Mouse (Mus musculus) liver, embryonic 12.5 days (tissue): ENCODE results near the gene C730034F03Rik. TPM values are rescaled to one million over a fixed set of nuclear protein-coding genes. Genes with fewer than 3 reads are reported as not detected.
"Not testable (repeated sequence)": the region's sequence is repeated elsewhere in the genome, so short reads cannot be mapped to it uniquely, and the experiment has no call there.

Experiments used
- ATAC-seq: fragments of 200-750 bp; cut with Nextera tagmentation; 2 replicates; pipeline ENCODE4 v1.8.0; 2017; ENCODE audit warnings: moderate number of reproducible peaks, mild to moderate bottlenecking, moderate library complexity
- H3K27ac ChIP-seq: fragments of 300-500 bp; sonication (generic); 2 replicates; pipeline ENCODE4 v1.5.1; 2016; ENCODE audit warnings: mild to moderate bottlenecking
- H3K27me3 ChIP-seq: fragments of 300-500 bp; sonication (generic); replicated peaks from 2 replicates; pipeline ENCODE4 v1.6.1; 2016; ENCODE audit warnings: mild to moderate bottlenecking, moderate library complexity
- H3K36me3 ChIP-seq: fragments of 300-500 bp; sonication (generic); 2 replicates; pipeline ENCODE4 v1.6.1; 2016; ENCODE audit warnings: mild to moderate bottlenecking, moderate library complexity
- H3K4me1 ChIP-seq: fragments of 300-500 bp; sonication (generic); 2 replicates; pipeline ENCODE4 v1.6.1; 2016
- H3K4me2 ChIP-seq: fragments of 300-500 bp; sonication (generic); 2 replicates; pipeline ENCODE4 v1.6.1; 2016; ENCODE audit warnings: mild to moderate bottlenecking, moderate library complexity
- H3K4me3 ChIP-seq: fragments of 300-500 bp; sonication (generic); 2 replicates; pipeline ENCODE4 v1.5.1; 2016; ENCODE audit warnings: mild to moderate bottlenecking, moderate library complexity
- H3K9ac ChIP-seq: fragments of 300-500 bp; sonication (generic); 2 replicates; pipeline ENCODE4 v1.6.1; 2016; ENCODE audit warnings: mild to moderate bottlenecking, moderate library complexity
- H3K9me3 ChIP-seq: fragments of 300-500 bp; sonication (generic); replicated peaks from 2 replicates; pipeline ENCODE4 v1.6.1; 2016; ENCODE audit warnings: mild to moderate bottlenecking, moderate library complexity
- WGBS: fragments of 180-500 bp; shearing (Covaris S2); methylation state at CpG from one replicate; pipeline ENCODE4 v1.1.7; 2016; ENCODE audit not compliant: insufficient replicate concordance; 5-methylcytosine and 5-hydroxymethylcytosine counted together
- polyA plus RNA-seq: library from polyadenylated mRNA; unstranded; fragments of >200 nt; fragmentation: Nextera tagmentation; extraction: Ambion mirVana; gene quantifications from 2 replicates; pipeline ENCODE4 v1.2.1, GENCODE M21; 2016

C730034F03Rik gene
- polyA plus RNA-seq, 1 experiment from 2014 or later, result 2.3 TPM

- Histone ChIP-seq H3K36me3 (peaks cover 45% of the 10 kb centered on the region), H3K9me3 (no peaks in the 10 kb centered on the region), H3K4me1 (peaks cover 14% of the 10 kb centered on the region), H3K4me2 (no peak overlapping the region), H3K27me3 (no peaks in the 10 kb centered on the region), H3K4me3 (no peak overlapping the region), H3K9ac (no peak overlapping the region), H3K27ac (no peak overlapping the region)
- WGBS, result 89% methylated on average over 9 of the region's 9 CpGs
- ATAC-seq, result no peak
These were observed 7.5 kb upstream of the C730034F03Rik start for GRCm38 (mm10) chr15:89421938-89422337.

- no peak for ATAC-seq
- 74% methylated on average over 8 of the region's 8 CpGs for WGBS
- Histone ChIP-seq H3K27me3 (no peaks in the 10 kb centered on the region), H3K4me3 (no peak overlapping the region), H3K9me3 (no peaks in the 10 kb centered on the region), H3K4me2 (no peak overlapping the region), H3K27ac (no peak overlapping the region), H3K4me1 (peaks cover 26% of the 10 kb centered on the region), H3K9ac (no peak overlapping the region), H3K36me3 (peaks cover 37% of the 10 kb centered on the region)
These were observed 4.8 kb upstream of the C730034F03Rik start for GRCm38 (mm10) chr15:89424621-89425020.

GRCm38 (mm10) chr15:89425711-89426121 is 3.7 kb upstream of the C730034F03Rik start, which contains the start of gene Cpt1b:
Gene Cpt1b, minus strand, starts transcription at chr15:89425863.
- no peaks in the 10 kb centered on the region for H3K27me3 ChIP-seq
- H3K36me3 ChIP-seq, result peaks cover 28% of the 10 kb centered on the region
- ATAC-seq, result no peak
- peak within 1 kb of the TSS; percentile 1 for H3K9ac ChIP-seq
- H3K4me1 ChIP-seq, result peaks cover 32% of the 10 kb centered on the region
- H3K4me3 ChIP-seq, result peak within 1 kb of the TSS; percentile 23
- WGBS, result 58% methylated on average over 6 of the region's 6 CpGs
- peak within 1 kb of the TSS; percentile 45 for H3K4me2 ChIP-seq
- peak within 1 kb of the TSS; percentile 25 for H3K27ac ChIP-seq
- H3K9me3 ChIP-seq, result no peaks in the 10 kb centered on the region

- H3K9me3 ChIP-seq, result no peaks in the 10 kb centered on the region
- no peak overlapping the region for H3K4me2 ChIP-seq
- no peaks in the 10 kb centered on the region for H3K27me3 ChIP-seq
- no peak for ATAC-seq
- peaks cover 28% of the 10 kb centered on the region for H3K36me3 ChIP-seq
- no peak overlapping the region for H3K4me3 ChIP-seq
- H3K9ac ChIP-seq, result no peak overlapping the region
- WGBS, result 85% methylated on average over 10 of the region's 10 CpGs
- no peak overlapping the region for H3K27ac ChIP-seq
- H3K4me1 ChIP-seq, result peaks cover 41% of the 10 kb centered on the region
These were observed 2.7 kb upstream of the C730034F03Rik start for GRCm38 (mm10) chr15:89426716-89427115.

GRCm38 (mm10) chr15:89428136-89428790 is 1.1 kb upstream of the C730034F03Rik start:
- Histone ChIP-seq H3K9ac (peak overlapping the region; percentile 88), H3K27me3 (no peaks in the 10 kb centered on the region), H3K9me3 (no peaks in the 10 kb centered on the region), H3K4me2 (peak overlapping the region; percentile 91), H3K36me3 (peaks cover 28% of the 10 kb centered on the region), H3K4me3 (peak overlapping the region; percentile 84), H3K4me1 (peaks cover 44% of the 10 kb centered on the region), H3K27ac (0 out of 2 replicates have a peak overlapping the region, but pooled peaks have one; percentile 100)
- no peak for ATAC-seq
- 81% methylated on average over 19 of the region's 19 CpGs for WGBS

- Histone ChIP-seq H3K36me3 (peaks cover 28% of the 10 kb centered on the region), H3K9me3 (no peaks in the 10 kb centered on the region), H3K4me3 (peak overlapping the region; percentile 84), H3K27me3 (no peaks in the 10 kb centered on the region), H3K4me2 (peak overlapping the region; percentile 91), H3K4me1 (peaks cover 47% of the 10 kb centered on the region), H3K27ac (peak overlapping the region; percentile 100), H3K9ac (peak overlapping the region; percentile 88)
- peak; percentile 27 for ATAC-seq
- 9% methylated on average over 22 of the region's 22 CpGs for WGBS
These were observed 503 bp upstream of the C730034F03Rik start for GRCm38 (mm10) chr15:89428821-89429351.

GRCm38 (mm10) chr15:89430341-89430740 is 952 bp downstream of the C730034F03Rik start:
- peak overlapping the region; percentile 91 for H3K4me2 ChIP-seq
- peaks cover 27% of the 10 kb centered on the region for H3K36me3 ChIP-seq
- H3K4me1 ChIP-seq, result peaks cover 48% of the 10 kb centered on the region
- 33% methylated on average over 6 of the region's 6 CpGs for WGBS
- H3K9ac ChIP-seq, result peak overlapping the region; percentile 88
- H3K9me3 ChIP-seq, result no peaks in the 10 kb centered on the region
- no peaks in the 10 kb centered on the region for H3K27me3 ChIP-seq
- peak overlapping the region; percentile 84 for H3K4me3 ChIP-seq
- peak overlapping the region; percentile 100 for H3K27ac ChIP-seq
- ATAC-seq, result no peak

- H3K27ac ChIP-seq, result peak overlapping the region; percentile 100; the same call in 1 of the 2 replicates
- H3K9ac ChIP-seq, H3K9me3 ChIP-seq, H3K27me3 ChIP-seq, ATAC-seq: not testable (repeated sequence)
- H3K4me2 ChIP-seq, result peak overlapping the region; percentile 91
- peaks cover 43% of the 10 kb centered on the region for H3K4me1 ChIP-seq
- WGBS, result 76% methylated on average over 9 of the region's 9 CpGs
- H3K4me3 ChIP-seq, result peak overlapping the region; percentile 84
- H3K36me3 ChIP-seq, result peaks cover 23% of the 10 kb centered on the region
These were observed 1.4 kb downstream of the C730034F03Rik start for GRCm38 (mm10) chr15:89430771-89431170.

- no peaks in the 10 kb centered on the region for H3K9me3 ChIP-seq
- H3K4me2 ChIP-seq, result peak overlapping the region; percentile 91
- 62% methylated on average over 3 of the region's 3 CpGs for WGBS
- H3K9ac ChIP-seq, result no peak overlapping the region
- no peak overlapping the region for H3K27ac ChIP-seq
- peaks cover 18% of the 10 kb centered on the region for H3K36me3 ChIP-seq
- peaks cover 42% of the 10 kb centered on the region for H3K4me1 ChIP-seq
- ATAC-seq, result no peak
- peak overlapping the region; percentile 84 for H3K4me3 ChIP-seq
- 0 out of 2 replicates have a peak, but pooled peaks cover 5% of the 10 kb centered on the region for H3K27me3 ChIP-seq
These were observed 1.9 kb downstream of the C730034F03Rik start for GRCm38 (mm10) chr15:89431271-89431670.

GRCm38 (mm10) chr15:89431806-89432205 is 2.4 kb downstream of the C730034F03Rik start:
- Histone ChIP-seq H3K9me3 (no peaks in the 10 kb centered on the region), H3K9ac (no peak overlapping the region), H3K4me2 (no peak overlapping the region), H3K27me3 (0 out of 2 replicates have a peak, but pooled peaks cover 5% of the 10 kb centered on the region), H3K36me3 (peaks cover 12% of the 10 kb centered on the region), H3K4me1 (peaks cover 39% of the 10 kb centered on the region), H3K27ac (no peak overlapping the region), H3K4me3 (no peak overlapping the region)
- no peak for ATAC-seq
- whole genome bisulfite sequencing, result 87% methylated on average over 6 of the region's 6 CpGs

- Histone ChIP-seq H3K4me1 (peaks cover 38% of the 10 kb centered on the region), H3K9ac (no peak overlapping the region), H3K27ac (no peak overlapping the region), H3K4me3 (no peak overlapping the region), H3K27me3 (0 out of 2 replicates have a peak, but pooled peaks cover 5% of the 10 kb centered on the region), H3K9me3 (no peaks in the 10 kb centered on the region), H3K36me3 (peaks cover under 1% of the 10 kb centered on the region), H3K4me2 (no peak overlapping the region)
- ATAC-seq, result no peak
- WGBS, result 62% methylated on average over 4 of the region's 4 CpGs
These were observed 3.6 kb downstream of the C730034F03Rik start for GRCm38 (mm10) chr15:89432946-89433345.

- Histone ChIP-seq H3K4me2 (no peak overlapping the region), H3K27ac (peak overlapping the region; percentile 14; the same call in 1 of the 2 replicates), H3K9me3 (no peaks in the 10 kb centered on the region), H3K4me1 (peaks cover 27% of the 10 kb centered on the region), H3K4me3 (no peak overlapping the region), H3K36me3 (no peaks in the 10 kb centered on the region), H3K27me3 (0 out of 2 replicates have a peak, but pooled peaks cover 5% of the 10 kb centered on the region), H3K9ac (no peak overlapping the region)
- 47% methylated on average over 3 of the region's 3 CpGs for WGBS
- no peak for ATAC-seq
These were observed 4.7 kb downstream of the C730034F03Rik start for GRCm38 (mm10) chr15:89434136-89434535.
